Mouse (Mus musculus) hindbrain, embryonic 14.5 days (tissue): ENCODE results near the gene Tmem151b. TPM values are rescaled to one million over a fixed set of nuclear protein-coding genes. Genes with fewer than 3 reads are reported as not detected.

Experiments
- ATAC-seq: fragments of 200-750 bp; cut with Nextera tagmentation; 2 replicates; pipeline ENCODE4 v1.8.0; 2017; ENCODE audit warnings: moderate number of reproducible peaks, mild to moderate bottlenecking, moderate TSS enrichment, moderate library complexity; ENCODE audit not compliant: low FRiP score
- DNase-seq: peaks from one replicate; pipeline ENCODE4 v3.0.0-alpha.2; 2015; ENCODE audit warnings: low spot score
- H3K27ac ChIP-seq: fragments of 300-500 bp; sonication (generic); 2 replicates; pipeline ENCODE4 v1.5.1; 2014; ENCODE audit warnings: mild to moderate bottlenecking, moderate library complexity
- H3K27me3 ChIP-seq: fragments of 300-500 bp; sonication (generic); 2 replicates; pipeline ENCODE4 v1.6.1; 2014; ENCODE audit warnings: mild to moderate bottlenecking, low read length, mixed read lengths; ENCODE audit not compliant: control insufficient read depth, insufficient read depth
- H3K36me3 ChIP-seq: fragments of 300-500 bp; sonication (generic); replicated peaks from 2 replicates; pipeline ENCODE4 v1.6.1; 2014; ENCODE audit not compliant: control insufficient read depth, insufficient read depth
- H3K4me1 ChIP-seq: fragments of 300-500 bp; sonication (generic); replicated peaks from 2 replicates; pipeline ENCODE4 v1.6.1; 2014; ENCODE audit warnings: antibody characterized with exemption, low read length, mixed read lengths; ENCODE audit not compliant: control insufficient read depth, insufficient read depth
- H3K4me2 ChIP-seq: fragments of 300-500 bp; sonication (generic); replicated peaks from 2 replicates; pipeline ENCODE4 v1.6.1; 2014; ENCODE audit warnings: mild to moderate bottlenecking, moderate library complexity
- H3K4me3 ChIP-seq: fragments of 300-500 bp; sonication (generic); replicated peaks from 2 replicates; pipeline ENCODE4 v1.5.1; 2014; ENCODE audit warnings: mild to moderate bottlenecking, low read length
- H3K9ac ChIP-seq: fragments of 300-500 bp; sonication (generic); 2 replicates; pipeline ENCODE4 v1.6.1; 2014
- H3K9me3 ChIP-seq: fragments of 300-500 bp; sonication (generic); 2 replicates; pipeline ENCODE4 v1.6.1; 2016; ENCODE audit warnings: low read length; ENCODE audit not compliant: control insufficient read depth
- WGBS: fragments of 180-500 bp; shearing (Covaris S2); extraction: QIAGEN DNeasy Blood & Tissue Kit; methylation state at CpG from one replicate; pipeline ENCODE4 v1.1.7; 2014; 5-methylcytosine and 5-hydroxymethylcytosine counted together
- polyA plus RNA-seq: library from polyadenylated mRNA; unstranded; fragments of >200 nt; fragmentation: Nextera tagmentation; extraction: Ambion mirVana; gene quantifications from 2 replicates; pipeline ENCODE4 v1.2.1, GENCODE M21; 2014

Gene Tmem151b
- polyA plus RNA-seq, 1 experiment from 2014 or later, result 16.8 TPM

- no peak overlapping the region for H3K4me3 ChIP-seq
- DNase-seq (no peak), ATAC-seq (no peak)
- H3K4me2 ChIP-seq, result no peak overlapping the region
- peak overlapping the region; percentile 73 for H3K27ac ChIP-seq
- no peaks in the 10 kb centered on the region for H3K9me3 ChIP-seq
- H3K36me3 ChIP-seq, result no peaks in the 10 kb centered on the region
- H3K4me1 ChIP-seq, result peaks cover 10% of the 10 kb centered on the region; the same call in 1 of the 2 replicates
- H3K9ac ChIP-seq, result no peak overlapping the region
- H3K27me3 ChIP-seq, result no peaks in the 10 kb centered on the region
- WGBS, result 68% methylated on average over 23 of the region's 23 CpGs
Observed at GRCm38 (mm10) chr17:45585725-45586448, 36.4 kb upstream of the Tmem151b start.

DNA sequence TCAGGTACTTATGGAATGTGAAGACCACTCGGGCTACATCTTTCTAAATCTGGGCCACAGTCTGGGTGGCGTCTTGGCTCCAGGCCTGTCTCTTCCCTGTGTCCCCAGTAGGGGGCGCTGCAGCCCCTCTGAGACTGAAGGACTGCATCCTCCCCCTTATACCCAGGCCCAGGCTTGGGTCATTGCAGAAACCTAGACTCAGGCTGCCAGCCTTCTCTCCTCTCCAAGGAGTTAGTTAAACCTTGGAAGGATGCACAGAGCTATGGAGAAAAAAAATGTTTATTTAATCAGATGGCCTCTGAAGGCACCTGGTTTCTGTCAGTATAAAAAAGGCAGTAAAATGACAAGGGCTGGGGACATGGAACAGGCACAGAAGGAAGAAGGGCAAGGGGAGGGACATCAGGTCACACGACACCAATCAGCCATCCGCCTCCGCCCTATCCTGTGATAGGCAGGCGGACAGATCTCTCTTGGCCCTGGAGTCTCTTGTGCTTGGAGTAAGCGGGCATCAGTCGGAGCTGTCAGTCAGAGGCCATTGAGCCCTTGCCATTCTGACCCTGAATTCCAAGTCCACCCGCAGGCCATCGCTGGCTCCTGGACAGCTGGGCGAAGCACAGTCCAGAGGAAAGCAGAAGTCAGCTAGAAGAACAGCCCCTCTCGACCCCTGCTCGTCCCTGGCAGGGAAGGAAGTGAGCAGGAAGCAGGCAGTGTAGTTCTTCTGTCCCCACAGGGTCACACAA is 35.6 kb upstream of the Tmem151b start:
- Histone ChIP-seq H3K4me1 (peaks cover 10% of the 10 kb centered on the region; the same call in 1 of the 2 replicates), H3K4me3 (no peak overlapping the region), H3K4me2 (peak overlapping the region; percentile 25; the same call in 1 of the 2 replicates), H3K27ac (peak overlapping the region; percentile 73), H3K9ac (no peak overlapping the region), H3K9me3 (no peaks in the 10 kb centered on the region), H3K27me3 (no peaks in the 10 kb centered on the region), H3K36me3 (no peaks in the 10 kb centered on the region)
- ATAC-seq, result peak; percentile 58
- DNase-seq, result peak; percentile 71
- WGBS, result 28% methylated on average over 13 of the region's 14 CpGs

GRCm38 (mm10) chr17:45584096-45584896 is 34.8 kb upstream of the Tmem151b start:
- peak overlapping the region; percentile 25; the same call in 1 of the 2 replicates for H3K4me2 ChIP-seq
- no peak for DNase-seq
- H3K4me1 ChIP-seq, result peaks cover 10% of the 10 kb centered on the region; the same call in 1 of the 2 replicates
- no peaks in the 10 kb centered on the region for H3K27me3 ChIP-seq
- WGBS, result 38% methylated on average over 12 of the region's 12 CpGs
- ATAC-seq, result peak; percentile 79
- H3K4me3 ChIP-seq, result no peak overlapping the region
- H3K9ac ChIP-seq, result no peak overlapping the region
- no peaks in the 10 kb centered on the region for H3K36me3 ChIP-seq
- H3K27ac ChIP-seq, result peak overlapping the region; percentile 73
- H3K9me3 ChIP-seq, result no peaks in the 10 kb centered on the region

GRCm38 (mm10) chr17:45582715-45583355 is 33.4 kb upstream of the Tmem151b start:
- Histone ChIP-seq H3K27ac (no peak overlapping the region), H3K27me3 (no peaks in the 10 kb centered on the region), H3K9me3 (no peaks in the 10 kb centered on the region), H3K4me1 (peaks cover 10% of the 10 kb centered on the region; the same call in 1 of the 2 replicates), H3K4me2 (no peak overlapping the region), H3K4me3 (no peak overlapping the region), H3K36me3 (no peaks in the 10 kb centered on the region), H3K9ac (no peak overlapping the region)
- 65% methylated on average over 6 of the region's 6 CpGs for WGBS
- ATAC-seq (no peak), DNase-seq (no peak)

DNA sequence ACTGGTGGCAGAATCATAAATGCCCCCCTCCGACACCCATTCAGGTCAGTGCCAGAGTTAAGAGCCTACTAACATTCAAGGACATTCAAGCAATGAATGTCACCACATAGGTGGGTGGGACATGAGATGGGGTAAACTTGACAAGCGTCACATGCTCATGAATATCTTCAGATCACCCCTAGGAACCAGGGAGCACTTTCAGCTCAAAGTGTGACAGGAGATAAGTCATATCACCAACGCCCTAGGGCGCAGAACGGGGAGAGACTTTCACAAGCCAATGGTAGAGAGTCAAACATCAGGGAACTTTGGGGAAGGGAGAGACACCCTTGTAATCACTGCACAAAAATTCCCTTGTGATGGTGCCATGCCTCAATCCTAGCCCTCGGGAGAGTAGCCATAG is 32.7 kb upstream of the Tmem151b start:
- H3K27me3 ChIP-seq, result no peaks in the 10 kb centered on the region
- H3K9ac ChIP-seq, result no peak overlapping the region
- H3K27ac ChIP-seq, result no peak overlapping the region
- DNase-seq (no peak), ATAC-seq (no peak)
- 93% methylated on average over 6 of the region's 6 CpGs for WGBS
- H3K9me3 ChIP-seq, result no peaks in the 10 kb centered on the region
- H3K4me3 ChIP-seq, result no peak overlapping the region
- no peaks in the 10 kb centered on the region for H3K36me3 ChIP-seq
- no peak overlapping the region for H3K4me2 ChIP-seq
- H3K4me1 ChIP-seq, result peaks cover 10% of the 10 kb centered on the region; the same call in 1 of the 2 replicates

DNA sequence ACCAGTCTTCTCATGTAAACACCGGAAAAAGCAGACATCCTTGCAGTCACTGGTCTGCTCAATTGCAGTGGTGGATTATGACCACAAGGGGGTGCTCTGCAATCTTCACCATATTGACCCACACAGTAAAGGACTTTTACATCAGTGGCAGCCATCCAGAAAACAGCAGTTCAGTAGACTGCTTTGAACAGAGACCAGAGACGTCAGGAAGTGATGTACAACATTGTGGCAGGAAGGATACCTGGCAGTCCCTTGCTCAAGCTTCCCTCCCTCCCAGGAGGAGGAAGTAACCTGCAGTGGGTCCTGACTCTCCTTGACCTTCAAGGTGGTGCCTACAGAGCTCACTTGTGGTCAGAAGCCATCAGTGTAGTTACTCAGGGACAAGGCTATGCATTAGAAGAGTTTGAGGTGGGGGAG is 32.1 kb upstream of the Tmem151b start:
- no peaks in the 10 kb centered on the region for H3K27me3 ChIP-seq
- peak; percentile 86 for DNase-seq
- no peak for ATAC-seq
- no peaks in the 10 kb centered on the region for H3K36me3 ChIP-seq
- WGBS, result 9% methylated on average over 2 of the region's 2 CpGs
- H3K9ac ChIP-seq, result no peak overlapping the region
- H3K4me2 ChIP-seq, result no peak overlapping the region
- no peaks in the 10 kb centered on the region for H3K9me3 ChIP-seq
- H3K4me1 ChIP-seq, result peaks cover 10% of the 10 kb centered on the region; the same call in 1 of the 2 replicates
- no peak overlapping the region for H3K27ac ChIP-seq
- H3K4me3 ChIP-seq, result no peak overlapping the region

- H3K4me1 ChIP-seq, result peaks cover 10% of the 10 kb centered on the region; the same call in 1 of the 2 replicates
- H3K4me3 ChIP-seq, result no peak overlapping the region
- H3K4me2 ChIP-seq, result no peak overlapping the region
- no peaks in the 10 kb centered on the region for H3K36me3 ChIP-seq
- H3K9me3 ChIP-seq, result no peaks in the 10 kb centered on the region
- ATAC-seq (no peak), DNase-seq (no peak)
- 38% methylated on average over 12 of the region's 12 CpGs for WGBS
- no peak overlapping the region for H3K9ac ChIP-seq
- H3K27me3 ChIP-seq, result no peaks in the 10 kb centered on the region
- no peak overlapping the region for H3K27ac ChIP-seq
Observed at GRCm38 (mm10) chr17:45580958-45581477, 31.5 kb upstream of the Tmem151b start.

- no peaks in the 10 kb centered on the region for H3K9me3 ChIP-seq
- no peaks in the 10 kb centered on the region for H3K27me3 ChIP-seq
- H3K4me2 ChIP-seq, result no peak overlapping the region
- peaks cover 8% of the 10 kb centered on the region for H3K4me1 ChIP-seq
- no peak for ATAC-seq
- no peak overlapping the region for H3K27ac ChIP-seq
- no peaks in the 10 kb centered on the region for H3K36me3 ChIP-seq
- WGBS, result 85% methylated on average over 4 of the region's 4 CpGs
- H3K4me3 ChIP-seq, result no peak overlapping the region
- no peak overlapping the region for H3K9ac ChIP-seq
- DNase-seq, result no peak
Observed at GRCm38 (mm10) chr17:45579554-45579953, 30.1 kb upstream of the Tmem151b start.
